Mouse (Mus musculus): ENCODE measurements around the gene Ptgis.

- TF ChIP-seq POLR2A (IDR thresholded peaks at IDR 0.05; ENCODE audit: low read depth, low read length) (no peak), CTCF (IDR thresholded peaks at IDR 0.05; ENCODE audit: extremely low read depth, insufficient read length, insufficient replicate concordance, low read depth, low read length) (no peak)
Measured at GRCm38 (mm10) chr2:167175284-167175683, 65.1 kb downstream of the Ptgis start.
